Mouse (Mus musculus) olfactory bulb, adult 2 months (tissue): ENCODE results near the gene Dzip1.

Source experiments
- CTCF ChIP-seq: fragments of 200-500 bp; IDR thresholded peaks from 2 replicates; pipeline ENCODE4 v1.5.1; 2012; ENCODE audit warnings: low read depth, mild to moderate bottlenecking, low read length, moderate library complexity; ENCODE audit not compliant: insufficient read depth
- POLR2A ChIP-seq: fragments of 200-500 bp; IDR thresholded peaks from 2 replicates; pipeline ENCODE4 v1.6.1; 2012; ENCODE audit warnings: mild to moderate bottlenecking, low read depth, low read length, moderate library complexity; ENCODE audit not compliant: insufficient read depth

DNA sequence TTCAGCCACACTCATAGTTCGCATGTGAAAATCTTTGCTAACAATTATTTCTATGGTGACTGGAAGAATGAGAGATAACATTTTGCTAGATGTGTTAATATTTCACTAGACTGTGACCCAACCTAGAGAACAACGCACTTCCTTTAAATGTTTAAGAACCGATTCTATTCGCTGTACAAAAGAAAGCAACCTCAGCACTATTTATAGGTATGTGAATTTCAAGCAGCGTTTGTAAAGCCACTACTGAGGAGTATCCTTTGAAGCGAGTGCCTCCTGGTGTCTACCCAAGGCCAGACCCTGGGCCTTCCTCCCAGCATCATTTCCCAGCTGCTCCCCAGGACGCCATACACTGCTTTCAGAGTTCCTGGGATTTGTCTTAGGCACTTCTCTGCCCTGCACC is 4.6 kb downstream of the Dzip1 start:
- TF ChIP-seq CTCF: no peak
- TF ChIP-seq POLR2A: no peak
